Mouse (Mus musculus): ENCODE measurements around the gene Ccdc174.

The Ccdc174 gene

GRCm38 (mm10) chr6:91931231-91931630 lies 53.4 kb downstream of the Ccdc174 start:
- DNase-seq, result no peak

GRCm38 (mm10) chr6:91938491-91938890 lies 60.6 kb downstream of the Ccdc174 start:
- no peak for DNase-seq

- DNase-seq, result no peak
These were observed 70.6 kb downstream of the Ccdc174 start for GRCm38 (mm10) chr6:91948426-91948825.
